Mouse (Mus musculus): Measurements from ENCODE around the gene Olfr769. TPM values are rescaled to one million over a fixed set of nuclear protein-coding genes. Genes with fewer than 3 reads are reported as not detected.
"Not testable (repeated sequence)": the region's sequence is repeated elsewhere in the genome, so short reads cannot be mapped to it uniquely, and the experiment has no call there.

Olfr769 gene
- total RNA-seq (2021), result not detected in 2 replicates
- long read RNA-seq, result 0 reads

DNA sequence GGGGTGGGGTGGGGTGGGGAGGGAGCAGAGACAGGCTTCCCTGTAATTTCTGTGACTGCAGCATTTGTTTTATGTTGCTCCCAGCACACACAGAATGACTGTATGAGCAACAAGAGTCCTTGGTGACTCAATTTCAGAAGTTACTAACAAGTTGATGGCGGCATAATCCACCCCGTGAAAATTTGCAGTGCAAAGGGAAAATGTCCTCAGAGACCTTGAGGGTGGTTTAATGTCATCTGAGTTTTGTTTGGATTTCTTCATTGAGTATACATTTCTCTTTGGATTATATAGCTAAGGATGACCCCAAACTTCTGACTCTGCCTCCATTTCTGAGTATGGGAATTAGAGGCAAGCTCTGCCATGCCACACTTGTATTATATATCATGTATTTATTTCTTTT lies at the start of gene Olfr769:
Gene Olfr769 (minus strand): TSS at position 101 of the 400 bp plus-strand sequence.
- no peak for DNase-seq

- no peak for DNase-seq
Measured at GRCm38 (mm10) chr10:129164651-129165050, 47.0 kb upstream of the Olfr769 start, which contains the start of gene Olfr771. Gene Olfr771, minus strand, starts transcription at chr10:129164751.

DNA sequence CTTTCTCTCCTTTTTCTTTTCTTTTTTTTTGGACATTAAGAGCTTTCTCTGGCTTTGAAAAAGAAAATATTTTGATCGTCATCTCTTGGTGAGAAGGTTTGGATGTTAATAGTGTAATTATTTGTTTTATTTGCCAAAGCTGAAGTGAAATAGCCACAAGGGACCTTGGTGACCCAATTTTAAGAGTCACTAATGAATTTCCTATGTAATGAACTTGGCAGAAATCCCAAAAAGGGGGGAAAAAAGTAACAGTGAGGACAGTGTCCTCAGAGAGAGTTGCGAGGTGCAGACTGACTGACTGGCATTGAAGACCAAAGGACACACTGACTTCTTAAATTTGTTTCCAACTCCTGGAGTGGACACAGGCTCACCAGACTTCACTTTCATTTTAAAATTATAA lies 21.2 kb upstream of the Olfr769 start, which contains the start of gene Olfr770:
Gene Olfr770 (minus strand): TSS at position 101 of the 400 bp plus-strand sequence.
- no peak for DNase-seq

DNA sequence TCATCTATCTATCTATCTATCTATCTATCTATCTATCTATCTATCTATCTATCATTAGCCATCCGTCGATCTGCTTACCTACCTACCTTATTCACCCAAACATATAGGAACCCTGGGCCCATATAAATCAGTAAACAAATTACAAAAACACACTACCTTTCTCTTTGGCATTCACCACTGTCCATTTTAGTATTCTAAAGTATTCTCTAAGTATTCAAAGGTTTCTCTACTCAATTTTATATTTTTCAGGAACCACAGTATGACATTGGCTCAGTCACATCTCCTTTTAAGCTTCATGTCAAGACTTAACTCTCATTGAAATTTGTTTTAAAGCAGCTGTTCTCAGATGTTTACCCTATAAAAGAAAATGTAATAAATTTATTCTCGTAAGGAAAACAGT lies 2.5 kb downstream of the Olfr769 start:
- no peak for DNase-seq

DNA sequence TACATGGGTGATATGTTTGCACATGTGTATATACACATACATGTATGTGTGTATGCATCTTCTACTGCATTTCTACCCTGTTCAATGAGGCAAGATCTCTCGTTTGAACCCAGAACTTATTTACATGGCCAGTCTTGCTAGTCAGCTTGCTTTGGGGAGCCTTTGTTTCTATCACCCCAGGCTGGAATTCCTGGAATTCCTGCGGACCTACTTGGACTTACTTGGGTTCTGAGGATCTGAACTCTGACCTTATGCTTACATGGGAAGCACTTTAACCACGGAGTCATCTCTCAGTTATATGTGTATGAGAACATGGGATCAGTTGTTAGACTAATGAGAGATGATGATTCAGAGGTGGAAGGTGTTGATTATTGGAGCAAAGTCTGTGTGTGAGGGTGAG lies 16.4 kb downstream of the Olfr769 start:
- no peak for DNase-seq

DNA sequence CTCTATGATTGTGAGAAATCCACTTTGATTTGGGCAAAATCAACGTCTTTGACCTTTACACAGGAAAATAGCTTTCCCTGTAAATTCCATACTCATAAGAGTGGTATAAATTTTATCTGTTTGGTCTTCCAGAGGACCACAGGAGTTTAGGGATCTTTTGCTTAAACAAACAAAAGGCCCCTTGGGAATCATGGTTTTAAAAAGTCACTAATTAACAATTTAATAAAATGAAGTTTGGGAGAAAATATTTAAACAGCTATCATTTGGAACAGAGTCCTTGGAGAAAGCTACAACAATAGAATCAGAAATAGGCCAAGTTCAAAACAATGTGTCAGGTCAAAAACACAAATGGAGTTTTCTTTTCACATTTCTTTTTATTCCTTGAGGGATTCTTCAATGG lies 18.4 kb downstream of the Olfr769 start, which contains the start of gene Olfr768:
Gene Olfr768 (minus strand): TSS at position 101 of the 400 bp plus-strand sequence.
- DNase-seq, result no peak

DNA sequence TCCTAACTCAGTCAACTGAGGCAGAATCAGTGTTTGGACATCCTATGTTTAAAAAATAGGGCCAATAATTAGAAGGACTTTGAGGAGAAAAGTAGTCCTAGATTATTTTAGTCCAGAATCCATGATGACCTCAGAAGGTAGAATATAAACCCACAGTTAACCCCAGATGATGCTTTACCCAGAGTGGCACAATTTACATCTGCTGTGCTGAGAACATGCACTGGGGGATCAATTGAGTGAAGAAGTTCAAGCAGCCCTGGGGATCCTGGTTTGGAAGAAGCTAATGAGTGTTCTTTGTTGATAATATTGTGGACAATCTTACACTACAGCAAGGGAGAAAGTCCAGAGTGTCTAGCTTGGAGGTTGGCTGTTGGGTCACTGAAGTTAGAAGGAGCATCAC lies 34.9 kb downstream of the Olfr769 start, which contains the start of gene Olfr767:
Gene Olfr767 (minus strand): TSS at position 101 of the 400 bp plus-strand sequence.
- DNase-seq, result not testable (repeated sequence)

GRCm38 (mm10) chr10:129068877-129069276 lies 48.8 kb downstream of the Olfr769 start, which contains the start of gene Olfr766-ps1:
Gene Olfr766-ps1, minus strand, starts transcription at chr10:129068977.
- DNase-seq, result no peak

Other genes with a start within 250 kb of the Olfr769 start
- gene Gdf11, start 226.1 kb downstream of the Olfr769 start, total RNA-seq (2021), result 1.5 and 1.9 TPM in 2 replicates
- 238 and 302 TPM in 2 replicates for gene Cd63, start 216.9 kb downstream of the Olfr769 start, total RNA-seq (2021)
- 7.7 and 15.9 TPM in 2 replicates for gene Rdh5, start 195.0 kb downstream of the Olfr769 start, total RNA-seq (2021)
- 189 and 195 TPM in 2 replicates for gene Bloc1s1, start 193.8 kb downstream of the Olfr769 start, total RNA-seq (2021)
- 9.6 and 10.2 TPM in 2 replicates for gene Itga7, start 184.0 kb downstream of the Olfr769 start, total RNA-seq (2021)
- 5.7 TPM in 1 of 2 replicates, not detected in the other for gene Mettl7b, start 156.9 kb downstream of the Olfr769 start, total RNA-seq (2021)
- gene Olfr9, start 128.4 kb downstream of the Olfr769 start, total RNA-seq (2021), result not detected in 2 replicates
- gene Olfr763, start 107.1 kb downstream of the Olfr769 start, total RNA-seq (2021), result not detected in 2 replicates
- not detected in 2 replicates for gene Olfr764-ps1, start 78.0 kb downstream of the Olfr769 start, total RNA-seq (2021)
- not detected in 2 replicates for gene Olfr765, start 67.9 kb downstream of the Olfr769 start, total RNA-seq (2021)
- gene Olfr766-ps1, start 48.9 kb downstream of the Olfr769 start, total RNA-seq (2021), result not detected in 2 replicates
- not detected in 2 replicates for gene Olfr767, start 35.0 kb downstream of the Olfr769 start, total RNA-seq (2021)
- not detected in 2 replicates for gene Olfr768, start 18.5 kb downstream of the Olfr769 start, total RNA-seq (2021)
- gene Olfr770, start 21.1 kb upstream of the Olfr769 start, total RNA-seq (2021), result not detected in 2 replicates
- not detected in 2 replicates for gene Olfr771, start 46.9 kb upstream of the Olfr769 start, total RNA-seq (2021)
- gene Olfr772, start 60.1 kb upstream of the Olfr769 start, total RNA-seq (2021), result not detected in 2 replicates
- not detected in 2 replicates for gene Olfr773, start 69.6 kb upstream of the Olfr769 start, total RNA-seq (2021)
- gene Olfr774, start 118.3 kb upstream of the Olfr769 start, total RNA-seq (2021), result not detected in 2 replicates
- not detected in 2 replicates for gene Olfr775, start 130.6 kb upstream of the Olfr769 start, total RNA-seq (2021)
- not detected in 2 replicates for gene Olfr776, start 141.3 kb upstream of the Olfr769 start, total RNA-seq (2021)
- gene Olfr777, start 153.6 kb upstream of the Olfr769 start, total RNA-seq (2021), result not detected in 2 replicates
- not detected in 2 replicates for gene Olfr780, start 200.3 kb upstream of the Olfr769 start, total RNA-seq (2021)
- not detected in 2 replicates for gene Olfr781, start 211.0 kb upstream of the Olfr769 start, total RNA-seq (2021)
- gene Olfr782, start 231.0 kb upstream of the Olfr769 start, total RNA-seq (2021), result not detected in 2 replicates

All from adrenal gland, postnatal 25 days (tissue).